Mouse (Mus musculus): ENCODE results near the gene Dtx4.

GRCm38 (mm10) chr19:12457401-12458066, 43.7 kb downstream of the Dtx4 start:
- TF ChIP-seq EP300 (IDR thresholded peaks at IDR 0.05; ENCODE audit: insufficient read depth, low read depth, low read length), result no peak
- no peak for TF ChIP-seq POLR2A (IDR thresholded peaks at IDR 0.05; ENCODE audit: insufficient read depth, low read length)
- TF ChIP-seq CTCF (IDR thresholded peaks at IDR 0.05; ENCODE audit: low read depth, low read length), result no peak
